Mouse (Mus musculus) A20 (cell line): ENCODE data around the gene Zcchc24.
A peak's percentile ranks its signal among the peaks of the same experiment; 100 is the strongest.

ENCODE experiments used
- DNase-seq: peaks from one replicate; pipeline ENCODE4 v3.0.0-alpha.2; 2011; ENCODE audit warnings: low read depth, low spot score

Gene Zcchc24

GRCm38 (mm10) chr14:25718471-25718870 lies 50.4 kb downstream of the Zcchc24 start:
- DNase-seq = no peak

- no peak for DNase-seq
These were observed 51.1 kb downstream of the Zcchc24 start for GRCm38 (mm10) chr14:25717718-25718117.

GRCm38 (mm10) chr14:25716528-25716927 lies 52.3 kb downstream of the Zcchc24 start:
- no peak for DNase-seq

GRCm38 (mm10) chr14:25713443-25713842 lies 55.4 kb downstream of the Zcchc24 start:
- DNase-seq = no peak

- no peak for DNase-seq
These were observed 57.2 kb downstream of the Zcchc24 start for GRCm38 (mm10) chr14:25711602-25712001.

GRCm38 (mm10) chr14:25711177-25711576 lies 57.7 kb downstream of the Zcchc24 start:
- DNase-seq = no peak

- DNase-seq = no peak
These were observed 58.2 kb downstream of the Zcchc24 start for GRCm38 (mm10) chr14:25710681-25711080.

GRCm38 (mm10) chr14:25710073-25710472 lies 58.8 kb downstream of the Zcchc24 start:
- DNase-seq = no peak

- no peak for DNase-seq
These were observed 59.9 kb downstream of the Zcchc24 start for GRCm38 (mm10) chr14:25708917-25709316.

- DNase-seq = no peak
These were observed 60.4 kb downstream of the Zcchc24 start for GRCm38 (mm10) chr14:25708451-25708850.

- peak; percentile 47 for DNase-seq
These were observed 61.1 kb downstream of the Zcchc24 start for GRCm38 (mm10) chr14:25707691-25708181.

- DNase-seq = peak; percentile 50
These were observed 66.9 kb downstream of the Zcchc24 start for GRCm38 (mm10) chr14:25701986-25702385.

GRCm38 (mm10) chr14:25696356-25696755 lies 72.5 kb downstream of the Zcchc24 start:
- no peak for DNase-seq

GRCm38 (mm10) chr14:25695059-25695458 lies 73.8 kb downstream of the Zcchc24 start:
- no peak for DNase-seq

GRCm38 (mm10) chr14:25694569-25694897 lies 74.3 kb downstream of the Zcchc24 start:
- peak; percentile 61 for DNase-seq

GRCm38 (mm10) chr14:25693888-25694568 lies 74.8 kb downstream of the Zcchc24 start, which contains the start of gene Ppif:
TSS of gene Ppif (plus strand) at chr14:25694154.
- peak; percentile 96 for DNase-seq

GRCm38 (mm10) chr14:25693271-25693887 lies 75.5 kb downstream of the Zcchc24 start:
- DNase-seq = no peak

GRCm38 (mm10) chr14:25686983-25687901 lies 81.6 kb downstream of the Zcchc24 start:
- no peak for DNase-seq

- DNase-seq = no peak
These were observed 82.5 kb downstream of the Zcchc24 start for GRCm38 (mm10) chr14:25686216-25686945.

GRCm38 (mm10) chr14:25682020-25682419 lies 86.8 kb downstream of the Zcchc24 start:
- no peak for DNase-seq

GRCm38 (mm10) chr14:25679625-25680024 lies 89.2 kb downstream of the Zcchc24 start:
- DNase-seq = no peak
